Mouse (Mus musculus): Measurements from ENCODE around the gene Inafm2.

Gene Inafm2

GRCm38 (mm10) chr2:118745232-118745884 lies at the start of gene Inafm2:
Gene Inafm2, plus strand, starts transcription at chr2:118745758.
- DNase-seq, result peak; percentile 91

- DNase-seq, result no peak
Observed at GRCm38 (mm10) chr2:118696451-118697308, 48.9 kb upstream of the Inafm2 start.

- DNase-seq, result no peak
Observed at GRCm38 (mm10) chr2:118697311-118697877, 48.2 kb upstream of the Inafm2 start.

- DNase-seq, result peak; percentile 56
Observed at GRCm38 (mm10) chr2:118697955-118698354, 47.6 kb upstream of the Inafm2 start.

- peak; percentile 71 for DNase-seq
Observed at GRCm38 (mm10) chr2:118700179-118701062, 45.1 kb upstream of the Inafm2 start.

GRCm38 (mm10) chr2:118701161-118701560 lies 44.4 kb upstream of the Inafm2 start:
- no peak for DNase-seq

- DNase-seq, result no peak
Observed at GRCm38 (mm10) chr2:118701971-118702882, 43.3 kb upstream of the Inafm2 start.

GRCm38 (mm10) chr2:118702883-118703761 lies 42.4 kb upstream of the Inafm2 start:
- DNase-seq, result no peak

- DNase-seq, result no peak
Observed at GRCm38 (mm10) chr2:118703913-118704730, 41.4 kb upstream of the Inafm2 start, which contains the start of gene Ankrd63. Gene Ankrd63, minus strand, starts transcription at chr2:118703963.

- no peak for DNase-seq
Observed at GRCm38 (mm10) chr2:118706436-118706835, 39.1 kb upstream of the Inafm2 start.

- DNase-seq, result no peak
Observed at GRCm38 (mm10) chr2:118708472-118708871, 37.1 kb upstream of the Inafm2 start.

GRCm38 (mm10) chr2:118709655-118710221 lies 35.8 kb upstream of the Inafm2 start:
- no peak for DNase-seq

GRCm38 (mm10) chr2:118711038-118711494 lies 34.5 kb upstream of the Inafm2 start:
- DNase-seq, result no peak

- DNase-seq, result no peak
Observed at GRCm38 (mm10) chr2:118713631-118714030, 31.9 kb upstream of the Inafm2 start.

- no peak for DNase-seq
Observed at GRCm38 (mm10) chr2:118714230-118714629, 31.3 kb upstream of the Inafm2 start.

GRCm38 (mm10) chr2:118716677-118717076 lies 28.9 kb upstream of the Inafm2 start:
- no peak for DNase-seq

GRCm38 (mm10) chr2:118723693-118724486 lies 21.7 kb upstream of the Inafm2 start:
- DNase-seq, result no peak

- no peak for DNase-seq
Observed at GRCm38 (mm10) chr2:118725511-118725910, 20.0 kb upstream of the Inafm2 start.

All from kidney, adult 11 months (tissue).